In the genomic region with DNA sequence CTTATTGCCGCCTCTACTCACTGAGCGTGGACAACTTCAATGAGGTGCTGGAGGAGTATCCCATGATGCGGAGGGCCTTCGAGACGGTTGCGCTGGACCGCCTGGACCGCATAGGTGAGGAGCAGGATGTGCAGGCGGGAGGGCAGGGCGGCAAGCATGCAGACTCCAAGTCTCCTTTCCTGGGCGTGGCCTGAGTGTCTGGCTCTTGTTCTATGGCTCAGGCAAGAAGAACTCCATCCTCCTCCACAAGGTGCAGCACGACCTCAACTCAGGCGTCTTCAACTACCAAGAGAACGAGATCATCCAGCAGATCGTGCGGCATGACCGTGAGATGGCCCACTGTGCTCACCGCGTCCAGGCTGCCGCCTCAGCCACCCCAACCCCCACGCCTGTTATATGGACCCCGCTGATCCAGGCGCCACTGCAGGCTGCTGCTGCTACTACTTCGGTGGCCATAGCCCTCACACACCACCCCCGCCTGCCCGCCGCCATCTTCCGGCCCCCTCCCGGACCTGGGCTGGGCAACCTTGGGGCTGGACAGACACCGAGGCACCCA, we compare ENCODE assay signal across 10 mouse cellular contexts. TPM values are rescaled to one million over a fixed set of nuclear protein-coding genes. Genes with fewer than 3 reads are reported as not detected.
DNase-seq lines count a peak whose midpoint lies in the region; ATAC-seq and TF ChIP-seq lines count a peak whose summit lies in the region.
"Had no signal": no experiment of that assay in that cellular context is flagged by ENCODE, and none has a peak within 500 bp of the region (broad histone marks: within the 10 kb centered on the region; RNA-seq: fewer than 3 reads in every experiment).

No protein-coding gene starts in this region.

- H3K36me3 ChIP-seq in kidney, postnatal 0 days (ENCODE audit: insufficient read depth, low read length), result no peaks in the 10 kb centered on the region
- H3K36me3 ChIP-seq in forebrain, embryonic 15.5 days, result peaks cover 6% of the 10 kb centered on the region; the same call in 1 of the 2 replicates
- H3K36me3 ChIP-seq in limb, embryonic 15.5 days, result no peaks in the 10 kb centered on the region

- 0 out of 2 replicates have a peak, but pooled peaks cover 7% of the 10 kb centered on the region for H3K4me1 ChIP-seq in kidney, postnatal 0 days (replicated peaks; ENCODE audit: insufficient read depth, low read length)
- peaks cover 6% of the 10 kb centered on the region for H3K4me1 ChIP-seq in forebrain, embryonic 15.5 days
- H3K4me1 ChIP-seq in limb, embryonic 15.5 days, result peaks cover 12% of the 10 kb centered on the region

- WGBS in kidney, postnatal 0 days, result 23% methylated on average over 30 of the region's 30 CpGs
- 38% methylated on average over 30 of the region's 30 CpGs for WGBS in forebrain, embryonic 15.5 days
- 26% methylated on average over 30 of the region's 30 CpGs for WGBS in limb, embryonic 15.5 days

- peak overlapping the region; percentile 8; the same call in 1 of the 2 replicates for H3K4me3 ChIP-seq in kidney, postnatal 0 days (replicated peaks; ENCODE audit: low read depth, low read length)
- no peak overlapping the region for H3K4me3 ChIP-seq in forebrain, embryonic 15.5 days
- peak overlapping the region; percentile 22 for H3K4me3 ChIP-seq in limb, embryonic 15.5 days

- TF ChIP-seq CTCF in kidney, postnatal 0 days (IDR thresholded peaks at IDR 0.05; ENCODE audit: low read depth), result no peak

- peak; percentile 29 for DNase-seq in kidney, postnatal 0 days (ENCODE audit: low spot score)
- DNase-seq in kidney, postnatal 14 days, result no peak
- DNase-seq in embryo, embryonic 11 days, result peak; percentile 59
- no peak for DNase-seq in cerebellum, postnatal 25 days
- no peak for DNase-seq in frontal cortex, postnatal 25 days (ENCODE audit: low spot score in 2 of 2)
- DNase-seq: cerebellum, postnatal 10 days; heart, postnatal 36 days; thymus, postnatal 36 days had no signal

- H3K27me3 ChIP-seq in kidney, postnatal 0 days (ENCODE audit: insufficient read depth, low read length), result no peaks in the 10 kb centered on the region
- no peaks in the 10 kb centered on the region for H3K27me3 ChIP-seq in forebrain, embryonic 15.5 days
- H3K27me3 ChIP-seq in limb, embryonic 15.5 days, result peaks cover 14% of the 10 kb centered on the region; the same call in 1 of the 2 replicates

- H3K27ac ChIP-seq in kidney, postnatal 0 days, result no peak overlapping the region
- H3K27ac ChIP-seq in forebrain, embryonic 15.5 days (replicated peaks), result no peak overlapping the region
- H3K27ac ChIP-seq in limb, embryonic 15.5 days, result no peak overlapping the region

- no peaks in the 10 kb centered on the region for H3K9me3 ChIP-seq in kidney, postnatal 0 days (replicated peaks; ENCODE audit: low read length)
- no peaks in the 10 kb centered on the region for H3K9me3 ChIP-seq in forebrain, embryonic 15.5 days
- H3K9me3 ChIP-seq in limb, embryonic 15.5 days, result no peaks in the 10 kb centered on the region

- no peak for ATAC-seq in kidney, postnatal 0 days (replicated peaks; ENCODE audit: low FRiP score, low read depth)
- ATAC-seq in forebrain, embryonic 15.5 days (replicated peaks), result no peak
- ATAC-seq in limb, embryonic 15.5 days (ENCODE audit: insufficient number of reproducible peaks, low FRiP score, low TSS enrichment, low read depth), result no peak

- H3K4me2 ChIP-seq in kidney, postnatal 0 days (ENCODE audit: low read length), result peak overlapping the region; percentile 51
- peak overlapping the region; percentile 22; the same call in 1 of the 2 replicates for H3K4me2 ChIP-seq in forebrain, embryonic 15.5 days (replicated peaks)
- H3K4me2 ChIP-seq in limb, embryonic 15.5 days, result peak overlapping the region; percentile 46

- no peak overlapping the region for H3K9ac ChIP-seq in kidney, postnatal 0 days (ENCODE audit: low read depth, low read length)
- H3K9ac ChIP-seq in forebrain, embryonic 15.5 days (replicated peaks), result no peak overlapping the region
- H3K9ac ChIP-seq in limb, embryonic 15.5 days, result no peak overlapping the region

RNA-seq across cellular contexts. Expression of a gene that starts 35.9 kb away (rescaled TPM):
- polyA plus RNA-seq in kidney, postnatal 0 days (2015; fragmentation: Nextera tagmentation; extraction: Ambion mirVana), result 0.18 and 0.24 TPM in 2 replicates
- polyA plus RNA-seq in forebrain, embryonic 15.5 days (2015; fragmentation: Nextera tagmentation; extraction: Ambion mirVana), result 2.6 TPM in 2 replicates
- polyA plus RNA-seq in limb, embryonic 15.5 days (2015; fragmentation: Nextera tagmentation; extraction: Ambion mirVana), result 0.05 and 0.15 TPM in 2 replicates

Comparison
In these comparisons a context has a peak if more than half of its experiments do, and no peak if none do; other contexts are left out.
1. DNase-seq: peak in kidney, postnatal 0 days (single experiment) and embryo, embryonic 11 days (single experiment); none in kidney, postnatal 14 days (single experiment), cerebellum, postnatal 25 days (0 of 2) and frontal cortex, postnatal 25 days (0 of 2).
2. Peak in every context shown above with its lines, with median percentiles within 50 percentile points of each other: H3K4me2 ChIP-seq.